In genomic region chr5:107166659-107167370, GRCm38 (mm10) we compare ENCODE assay signal across 8 mouse cellular contexts.
A peak's percentile ranks its signal among the peaks of the same experiment; 100 is the strongest.
DNase-seq lines count a peak whose midpoint lies in the region; ATAC-seq lines count a peak whose summit lies in the region.

No protein-coding gene starts in this region.

- no peaks in the 10 kb centered on the region for H3K27me3 ChIP-seq in hindbrain, embryonic 12.5 days
- no peaks in the 10 kb centered on the region for H3K27me3 ChIP-seq in hindbrain, embryonic 11.5 days (ENCODE audit: control insufficient read depth, insufficient read depth, low read length)
- no peaks in the 10 kb centered on the region for H3K27me3 ChIP-seq in embryonic facial prominence, embryonic 11.5 days (ENCODE audit: control insufficient read depth, insufficient read depth, low read length)
- no peaks in the 10 kb centered on the region for H3K27me3 ChIP-seq in lung, embryonic 15.5 days

- H3K4me2 ChIP-seq in hindbrain, embryonic 12.5 days (replicated peaks): peak overlapping the region; percentile 2; the same call in 1 of the 2 replicates
- no peak overlapping the region for H3K4me2 ChIP-seq in hindbrain, embryonic 11.5 days (replicated peaks; ENCODE audit: low read depth, low read length)
- H3K4me2 ChIP-seq in embryonic facial prominence, embryonic 11.5 days (ENCODE audit: low read depth, low read length): no peak overlapping the region
- peak overlapping the region; percentile 40 for H3K4me2 ChIP-seq in lung, embryonic 15.5 days

- intact Hi-C loops in heart, postnatal 36 days (cut with DNase I): loop anchor here (2.0 to 5.0 kb wide), 4 partner anchors 40 to 170 kb away; partner anchors contain the start of gene Tgfbr3
- intact Hi-C loops in left cerebral cortex, postnatal 10 days (cut with DNase I): no loop called here

- no peaks in the 10 kb centered on the region for H3K9me3 ChIP-seq in hindbrain, embryonic 12.5 days (replicated peaks)
- no peaks in the 10 kb centered on the region for H3K9me3 ChIP-seq in hindbrain, embryonic 11.5 days (ENCODE audit: control insufficient read depth, low read length)
- no peaks in the 10 kb centered on the region for H3K9me3 ChIP-seq in embryonic facial prominence, embryonic 11.5 days (replicated peaks; ENCODE audit: control insufficient read depth, low read length)
- no peaks in the 10 kb centered on the region for H3K9me3 ChIP-seq in lung, embryonic 15.5 days

- H3K36me3 ChIP-seq in hindbrain, embryonic 12.5 days: no peaks in the 10 kb centered on the region
- no peaks in the 10 kb centered on the region for H3K36me3 ChIP-seq in hindbrain, embryonic 11.5 days (ENCODE audit: control insufficient read depth, insufficient read depth, low read length)
- H3K36me3 ChIP-seq in embryonic facial prominence, embryonic 11.5 days (replicated peaks; ENCODE audit: control insufficient read depth, insufficient read depth, low read depth, low read length): no peaks in the 10 kb centered on the region
- no peaks in the 10 kb centered on the region for H3K36me3 ChIP-seq in lung, embryonic 15.5 days

- DNase-seq in hindbrain, embryonic 11.5 days (ENCODE audit: low spot score): no peak
- no peak for DNase-seq in embryonic facial prominence, embryonic 11.5 days (ENCODE audit: low spot score)
- peak; percentile 61 to 71 for DNase-seq in heart, postnatal 36 days
- DNase-seq in left cerebral cortex, postnatal 10 days (ENCODE audit: extremely low spot score in 1 of 2, low spot score in 2 of 2): no peak
- no peak for DNase-seq in frontal cortex, postnatal 14 days (ENCODE audit: low spot score in 2 of 2)
- DNase-seq in ovary, postnatal 36 days (ENCODE audit: low spot score): no peak

- H3K4me1 ChIP-seq in hindbrain, embryonic 12.5 days: peaks cover 16% of the 10 kb centered on the region
- no peaks in the 10 kb centered on the region for H3K4me1 ChIP-seq in hindbrain, embryonic 11.5 days (replicated peaks; ENCODE audit: control insufficient read depth, insufficient read depth, low read length)
- H3K4me1 ChIP-seq in embryonic facial prominence, embryonic 11.5 days (ENCODE audit: control insufficient read depth, insufficient read depth, low read length): 0 out of 2 replicates have a peak, but pooled peaks cover 3% of the 10 kb centered on the region
- H3K4me1 ChIP-seq in lung, embryonic 15.5 days: peaks cover 42% of the 10 kb centered on the region

- H3K9ac ChIP-seq in hindbrain, embryonic 12.5 days: no peak overlapping the region
- H3K9ac ChIP-seq in hindbrain, embryonic 11.5 days (ENCODE audit: low read depth, low read length): no peak overlapping the region
- H3K9ac ChIP-seq in embryonic facial prominence, embryonic 11.5 days (replicated peaks; ENCODE audit: low read length): no peak overlapping the region; the same call in 1 of the 2 replicates
- H3K9ac ChIP-seq in lung, embryonic 15.5 days: no peak overlapping the region

- ATAC-seq in hindbrain, embryonic 12.5 days (ENCODE audit: low FRiP score): no peak
- ATAC-seq in hindbrain, embryonic 11.5 days (ENCODE audit: low FRiP score): no peak
- ATAC-seq in embryonic facial prominence, embryonic 11.5 days (replicated peaks; ENCODE audit: insufficient number of reproducible peaks, low FRiP score, low TSS enrichment, low read depth): no peak
- peak; percentile 27; the same call in 1 of the 2 replicates for ATAC-seq in lung, embryonic 15.5 days (ENCODE audit: borderline replicate concordance, extremely low read depth, low FRiP score, low TSS enrichment)

- WGBS in hindbrain, embryonic 12.5 days: 72% methylated on average over 11 of the region's 11 CpGs
- 71% methylated on average over 11 of the region's 11 CpGs for WGBS in hindbrain, embryonic 11.5 days
- 52% methylated on average over 11 of the region's 11 CpGs for WGBS in embryonic facial prominence, embryonic 11.5 days
- WGBS in lung, embryonic 15.5 days: 23% methylated on average over 11 of the region's 11 CpGs

- H3K27ac ChIP-seq in hindbrain, embryonic 12.5 days: no peak overlapping the region
- H3K27ac ChIP-seq in hindbrain, embryonic 11.5 days (ENCODE audit: low read depth, low read length): no peak overlapping the region
- peak overlapping the region; percentile 23; the same call in 1 of the 2 replicates for H3K27ac ChIP-seq in embryonic facial prominence, embryonic 11.5 days (replicated peaks; ENCODE audit: low read depth, low read length)
- peak overlapping the region; percentile 85 for H3K27ac ChIP-seq in lung, embryonic 15.5 days

- no peak overlapping the region for H3K4me3 ChIP-seq in hindbrain, embryonic 12.5 days
- no peak overlapping the region for H3K4me3 ChIP-seq in hindbrain, embryonic 11.5 days (ENCODE audit: low read depth, low read length)
- H3K4me3 ChIP-seq in embryonic facial prominence, embryonic 11.5 days (ENCODE audit: low read depth, low read length): no peak overlapping the region
- H3K4me3 ChIP-seq in lung, embryonic 15.5 days: no peak overlapping the region

Comparison
In these comparisons a context has a peak if more than half of its experiments do, and no peak if none do; other contexts are left out.
1. H3K4me2 ChIP-seq: peak in hindbrain, embryonic 12.5 days (single experiment) and lung, embryonic 15.5 days (single experiment); none in hindbrain, embryonic 11.5 days (single experiment) and embryonic facial prominence, embryonic 11.5 days (single experiment).
2. H3K27ac ChIP-seq: peak in embryonic facial prominence, embryonic 11.5 days (single experiment) and lung, embryonic 15.5 days (single experiment); none in hindbrain, embryonic 12.5 days (single experiment) and hindbrain, embryonic 11.5 days (single experiment).
3. DNase-seq: peak in heart, postnatal 36 days (2 of 2); none in hindbrain, embryonic 11.5 days (single experiment), embryonic facial prominence, embryonic 11.5 days (single experiment), left cerebral cortex, postnatal 10 days (0 of 2), frontal cortex, postnatal 14 days (0 of 2) and ovary, postnatal 36 days (single experiment).